Mouse (Mus musculus) heart, postnatal 25 days (tissue): ENCODE data around the gene Ccne1. TPM values are rescaled to one million over a fixed set of nuclear protein-coding genes. Genes with fewer than 3 reads are reported as not detected.

ENCODE experiments used
- DNase-seq: peaks from one replicate; pipeline ENCODE4 v3.0.0; 2022; ENCODE audit warnings: low spot score
- intact Hi-C: fragments of 180-260 bp; cut with DNase I; formaldehyde crosslinking; loops from one replicate; pipeline ENCODE4 v1.15.1; 2025
- total RNA-seq, 2 experiments: library from RNA; stranded (reverse); gene quantifications; 2 replicates each; pipeline ENCODE4 v1.2.3; 2021

The Ccne1 gene
- total RNA-seq, 2 experiments from 2014 or later = 1.2 to 1.3 TPM

GRCm38 (mm10) chr7:38106711-38107311 lies 523 bp downstream of the Ccne1 start:
- intact Hi-C loops = loop anchor here (2.0 kb wide), 1 partner anchor 20 kb away; no protein-coding TSS in a partner anchor
- DNase-seq = no peak

DNA sequence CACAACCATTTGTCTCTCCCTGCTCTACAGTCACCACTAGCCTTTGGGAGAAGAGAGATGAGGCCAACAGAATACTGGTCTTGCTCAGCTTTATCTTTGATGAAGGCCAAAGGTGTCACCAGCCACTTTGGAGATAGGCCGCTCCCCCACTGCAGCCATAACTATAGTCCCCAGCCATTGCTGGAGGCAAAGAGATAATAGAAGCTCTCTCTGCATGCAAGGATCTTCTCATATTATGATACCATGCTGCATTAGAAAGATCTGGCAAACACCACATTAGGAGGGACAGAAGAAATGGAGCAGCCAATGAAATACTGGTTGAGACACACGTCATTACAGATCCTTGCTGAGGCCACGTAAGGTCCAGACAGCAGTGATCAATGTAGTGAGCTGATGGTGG lies 2.0 kb downstream of the Ccne1 start:
- intact Hi-C loops = no loop called here
- DNase-seq = no peak

DNA sequence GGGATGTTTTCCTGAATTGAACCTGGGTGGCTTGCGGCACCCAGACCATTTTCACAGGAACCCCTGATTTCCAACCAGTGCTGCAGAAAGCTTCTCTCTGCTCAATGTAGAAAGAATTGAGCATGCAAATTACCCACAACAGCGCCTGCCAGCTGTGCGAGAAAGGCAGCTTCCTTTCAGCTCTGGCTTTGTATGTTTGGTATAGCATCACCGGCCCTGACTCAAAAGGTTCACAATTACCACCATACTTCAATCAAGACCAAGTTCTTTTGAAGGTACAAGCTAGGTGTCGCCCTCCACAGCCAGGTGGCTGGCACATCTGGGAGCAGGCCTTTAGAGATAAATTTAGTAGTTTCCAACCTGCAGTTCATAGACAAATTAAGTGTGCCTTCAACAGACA lies 3.2 kb downstream of the Ccne1 start:
- no peak for DNase-seq
- intact Hi-C loops = no loop called here

DNA sequence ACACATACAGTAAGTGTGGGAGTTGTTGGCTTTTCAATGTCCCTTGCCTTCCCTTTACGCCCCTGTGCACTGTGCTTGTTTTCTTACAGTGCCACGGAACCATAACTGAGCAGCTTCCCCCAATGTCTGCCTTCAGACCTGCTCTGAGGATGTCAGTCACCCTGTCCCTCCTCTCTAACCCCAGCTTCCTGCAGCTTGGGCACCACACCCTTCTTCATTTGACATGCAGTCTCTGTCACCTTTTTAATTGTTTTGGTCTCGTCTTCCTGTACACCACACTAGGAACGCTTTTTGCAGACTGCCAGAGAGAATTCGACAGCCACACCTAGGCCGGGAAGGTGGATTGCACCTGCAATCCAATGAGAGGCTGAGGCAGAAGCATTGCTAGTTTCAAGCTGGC lies 13.0 kb downstream of the Ccne1 start:
- no peak for DNase-seq
- intact Hi-C loops = no loop called here

DNA sequence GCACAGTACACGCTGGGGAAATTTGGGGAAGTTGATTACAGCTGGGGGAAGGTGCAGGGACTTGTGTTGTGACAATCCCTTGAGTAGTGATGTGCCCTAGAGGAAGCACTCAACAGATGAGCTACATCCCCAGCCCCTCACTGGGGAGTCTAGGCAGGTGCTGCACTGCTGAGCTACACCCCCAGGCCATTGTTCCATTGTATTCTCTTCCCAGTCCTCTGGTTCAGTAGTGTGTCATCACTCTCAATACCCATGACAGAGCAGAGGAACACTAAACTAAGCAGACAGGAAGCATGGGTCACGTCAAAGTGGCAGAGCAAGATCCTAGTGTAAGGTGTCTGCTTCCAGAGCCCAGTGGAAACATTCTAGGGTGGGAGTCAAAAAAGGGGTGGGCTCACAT lies 14.2 kb downstream of the Ccne1 start:
- DNase-seq = no peak
- intact Hi-C loops = no loop called here

DNA sequence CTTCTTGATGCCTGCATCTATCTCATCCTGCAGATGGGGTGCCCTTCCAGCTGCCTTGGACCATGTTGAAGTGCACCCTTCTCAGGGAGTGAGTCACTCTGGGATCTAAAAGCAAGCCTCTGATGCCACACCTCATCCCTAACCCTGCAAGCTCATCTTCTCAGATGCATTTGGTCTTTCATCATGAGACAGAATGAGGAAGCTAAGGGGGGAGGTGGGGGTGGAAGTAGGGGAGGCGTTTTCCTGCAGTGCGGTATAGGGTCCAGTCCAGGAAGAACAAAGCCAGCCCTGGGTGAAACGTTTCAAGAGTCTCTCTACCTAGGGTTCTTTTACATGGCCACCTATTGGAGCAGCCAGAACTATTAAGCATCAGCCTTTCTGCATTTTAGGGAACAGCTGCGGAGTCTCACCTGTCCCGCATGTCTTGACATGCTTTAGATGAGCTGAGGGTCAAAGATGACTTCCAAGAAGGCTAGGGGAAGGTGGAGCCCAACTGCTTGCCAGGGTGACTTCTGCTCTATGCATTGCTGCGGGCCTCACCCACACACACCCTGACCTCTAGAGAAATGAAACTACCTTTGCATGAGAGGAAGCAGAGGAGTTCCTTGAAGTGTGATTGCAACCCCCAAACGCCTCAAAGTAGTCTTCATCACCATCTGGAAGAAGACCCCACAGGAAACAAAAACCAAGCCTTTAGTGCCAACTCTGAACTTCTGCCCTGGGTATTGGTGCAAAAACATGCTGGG lies 17.2 kb downstream of the Ccne1 start:
- no peak for DNase-seq
- intact Hi-C loops = no loop called here

GRCm38 (mm10) chr7:38088456-38088855 lies 18.9 kb downstream of the Ccne1 start:
- intact Hi-C loops = no loop called here

GRCm38 (mm10) chr7:38087856-38088255 lies 19.5 kb downstream of the Ccne1 start:
- intact Hi-C loops = loop anchor here (2.0 kb wide), 1 partner anchor 19 kb away; the partner anchor contains the start of gene Ccne1
- DNase-seq = no peak

More at GRCm38 (mm10) chr7:38088456-38088855, 18.9 kb downstream of the Ccne1 start:
- no peak for DNase-seq

DNA sequence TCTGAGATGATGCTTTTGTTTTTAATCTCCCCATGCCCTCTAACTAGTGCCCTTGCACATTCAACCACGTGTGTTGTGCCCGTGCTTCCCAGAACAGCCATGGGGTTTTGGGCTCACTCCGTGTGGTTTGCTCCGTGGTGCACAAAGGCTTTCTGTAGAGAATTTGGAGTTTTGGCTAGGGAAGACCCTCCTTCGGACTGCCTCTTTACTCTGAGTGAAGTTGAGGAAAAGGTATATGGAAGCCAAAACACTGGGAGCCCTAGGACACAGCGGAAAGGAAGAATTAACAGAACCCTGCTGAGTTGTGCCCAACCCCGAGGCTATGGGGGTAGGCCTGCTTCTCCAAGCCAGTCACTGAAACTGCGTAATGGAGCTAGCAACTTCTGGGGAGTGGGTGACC lies 20.9 kb downstream of the Ccne1 start:
- intact Hi-C loops = loop anchor here (2.0 kb wide), 1 partner anchor 20 kb away; the partner anchor contains the start of gene Ccne1
- no peak for DNase-seq

- intact Hi-C loops = loop anchor here (2.0 kb wide), 1 partner anchor 21 kb away; the partner anchor contains the start of gene Ccne1
- peak; percentile 55 for DNase-seq
Measured at GRCm38 (mm10) chr7:38085573-38086211, 21.6 kb downstream of the Ccne1 start.

GRCm38 (mm10) chr7:38084778-38085572 lies 22.4 kb downstream of the Ccne1 start:
- intact Hi-C loops = loop anchor here (5.0 kb wide), 1 partner anchor 63 kb away; the partner anchor contains the start of gene Uri1

DNA sequence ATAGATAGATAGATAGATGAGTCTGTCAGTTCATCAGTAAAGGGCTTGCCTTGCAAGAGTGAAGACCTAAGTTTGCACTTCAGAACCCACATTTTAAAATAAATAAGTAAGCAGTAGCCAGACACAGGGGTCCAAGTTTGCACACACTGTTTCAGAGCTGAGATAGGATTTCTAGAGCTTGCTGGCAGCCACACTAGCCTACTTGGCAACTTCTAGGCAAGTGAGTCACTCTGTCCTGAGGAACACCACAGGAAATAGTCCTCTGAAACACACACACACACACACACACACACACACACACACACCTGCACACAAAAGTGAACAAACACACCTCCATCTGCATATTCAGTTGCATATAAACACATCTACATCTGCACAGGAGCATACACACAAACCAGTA lies 24.4 kb downstream of the Ccne1 start:
- intact Hi-C loops = loop anchor here (5.0 kb wide), 1 partner anchor 61 kb away; the partner anchor contains the start of gene Uri1
- DNase-seq = no peak

More at GRCm38 (mm10) chr7:38084778-38085572, 22.4 kb downstream of the Ccne1 start:
- DNase-seq = peak; percentile 99

DNA sequence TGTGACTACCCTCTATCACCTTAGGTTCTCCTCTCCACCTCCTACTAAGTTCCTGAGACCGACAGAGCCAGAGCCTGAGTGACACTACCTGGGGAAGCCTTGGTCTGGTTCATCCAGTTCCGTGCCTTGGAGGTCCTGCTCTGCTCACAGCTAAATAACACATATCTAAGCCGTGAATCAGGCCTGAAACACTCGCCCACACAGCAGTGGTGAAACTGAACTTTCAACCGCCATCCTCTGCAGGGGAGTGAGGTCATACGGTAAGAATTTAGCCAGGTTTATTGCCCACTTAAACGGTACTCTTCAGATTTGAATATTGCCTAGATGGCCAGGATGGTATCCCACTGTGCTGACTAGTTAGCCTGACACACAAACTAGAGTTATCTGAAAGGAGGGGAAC lies 30.1 kb downstream of the Ccne1 start:
- no peak for DNase-seq
- intact Hi-C loops = loop anchor here (5.0 kb wide), 1 partner anchor 35 kb away; no protein-coding TSS in a partner anchor

DNA sequence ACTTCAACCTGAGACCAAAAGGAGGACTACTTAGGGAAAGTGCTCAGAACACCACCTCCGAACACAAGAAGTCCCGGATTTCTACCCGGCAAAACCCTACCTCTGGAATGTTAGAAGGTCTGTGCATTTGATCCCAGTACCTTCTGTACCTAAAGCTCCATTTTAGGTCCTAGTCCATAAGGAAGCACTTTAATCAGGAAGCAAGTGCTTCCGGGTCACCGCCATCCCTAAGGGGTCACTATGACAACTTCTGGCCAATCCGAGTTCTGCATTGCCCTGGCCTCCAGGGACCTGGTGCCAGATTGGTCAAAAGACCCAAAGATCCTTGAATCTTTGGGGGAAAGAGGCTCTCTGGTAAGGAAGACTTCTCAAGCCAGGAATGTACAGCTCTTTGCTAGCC lies 31.8 kb downstream of the Ccne1 start:
- intact Hi-C loops = loop anchor here (5.0 kb wide), 1 partner anchor 37 kb away; no protein-coding TSS in a partner anchor

GRCm38 (mm10) chr7:38074920-38075319 lies 32.4 kb downstream of the Ccne1 start:
- intact Hi-C loops = loop anchor here (5.0 kb wide), 2 partner anchors 37 to 703 kb away; no protein-coding TSS in a partner anchor
- DNase-seq = no peak

More for the DNA sequence above, 31.8 kb downstream of the Ccne1 start:
- no peak for DNase-seq

- intact Hi-C loops = loop anchor here (5.0 kb wide), 1 partner anchor 702 kb away; no protein-coding TSS in a partner anchor
Measured at GRCm38 (mm10) chr7:38074514-38074913, 32.8 kb downstream of the Ccne1 start.

GRCm38 (mm10) chr7:38073782-38074181 lies 33.6 kb downstream of the Ccne1 start:
- intact Hi-C loops = loop anchor here (5.0 kb wide), 1 partner anchor 701 kb away; no protein-coding TSS in a partner anchor
- DNase-seq = no peak

More at GRCm38 (mm10) chr7:38074514-38074913, 32.8 kb downstream of the Ccne1 start:
- no peak for DNase-seq

GRCm38 (mm10) chr7:38071065-38071464 lies 36.3 kb downstream of the Ccne1 start:
- no peak for DNase-seq
- intact Hi-C loops = loop anchor here (5.0 kb wide), 1 partner anchor 699 kb away; no protein-coding TSS in a partner anchor

DNA sequence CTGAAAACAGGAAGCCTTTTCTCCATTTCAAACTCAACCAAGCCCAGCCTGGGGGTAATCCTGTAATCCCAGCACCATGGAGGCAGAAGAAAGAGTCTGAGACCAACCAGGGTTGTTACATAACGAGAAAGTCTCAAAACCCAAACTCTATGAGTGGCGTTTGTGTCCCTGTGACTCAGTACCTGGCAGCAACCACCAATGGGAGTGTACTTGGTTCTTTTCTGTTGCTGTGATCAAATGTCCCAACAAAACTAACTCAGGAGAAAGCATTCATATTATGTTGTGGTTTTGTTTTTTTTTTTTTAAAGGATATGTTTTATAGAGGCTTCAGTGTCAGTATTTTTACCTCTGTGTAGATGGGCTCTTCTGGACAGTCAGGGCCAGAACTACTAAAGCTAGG lies 36.7 kb downstream of the Ccne1 start:
- no peak for DNase-seq
- intact Hi-C loops = loop anchor here (5.0 kb wide), 1 partner anchor 698 kb away; no protein-coding TSS in a partner anchor
